Mouse (Mus musculus) forebrain, embryonic 16.5 days (tissue): ENCODE results near the gene Scarb1. TPM values are rescaled to one million over a fixed set of nuclear protein-coding genes. Genes with fewer than 3 reads are reported as not detected.

ENCODE experiments used
- ATAC-seq: fragments of 200-750 bp; cut with Nextera tagmentation; 2 replicates; pipeline ENCODE4 v1.8.0; 2017; ENCODE audit warnings: mild to moderate bottlenecking, moderate library complexity
- H3K27ac ChIP-seq: fragments of 300-500 bp; sonication (generic); 2 replicates; pipeline ENCODE4 v1.5.1; 2014; ENCODE audit warnings: low read length, control low read depth
- H3K27me3 ChIP-seq: fragments of 300-500 bp; sonication (generic); replicated peaks from 2 replicates; pipeline ENCODE4 v1.6.1; 2014; ENCODE audit warnings: low read length; ENCODE audit not compliant: control insufficient read depth, insufficient read depth
- H3K36me3 ChIP-seq: fragments of 300-500 bp; sonication (generic); 2 replicates; pipeline ENCODE4 v1.6.1; 2014; ENCODE audit not compliant: control insufficient read depth, insufficient read depth
- H3K4me1 ChIP-seq: fragments of 300-500 bp; sonication (generic); replicated peaks from 2 replicates; pipeline ENCODE4 v1.6.1; 2014; ENCODE audit warnings: low read length; ENCODE audit not compliant: control insufficient read depth, insufficient read depth
- H3K4me2 ChIP-seq: fragments of 300-500 bp; sonication (generic); 2 replicates; pipeline ENCODE4 v1.6.1; 2014; ENCODE audit warnings: mild to moderate bottlenecking, low read length, control low read depth
- H3K4me3 ChIP-seq: fragments of 300-500 bp; sonication (generic); replicated peaks from 2 replicates; pipeline ENCODE4 v1.5.1; 2014; ENCODE audit warnings: mild to moderate bottlenecking, low read length, control low read depth
- H3K9ac ChIP-seq: fragments of 300-500 bp; sonication (generic); replicated peaks from 2 replicates; pipeline ENCODE4 v1.6.1; 2014; ENCODE audit warnings: low read depth, low read length, control low read depth
- H3K9me3 ChIP-seq: fragments of 300-500 bp; sonication (generic); 2 replicates; pipeline ENCODE4 v1.6.1; 2016; ENCODE audit warnings: low read length; ENCODE audit not compliant: control insufficient read depth
- WGBS: fragments of 180-500 bp; shearing (Covaris S2); extraction: QIAGEN DNeasy Blood & Tissue Kit; methylation state at CpG from one replicate; pipeline ENCODE4 v1.1.7; 2014; 5-methylcytosine and 5-hydroxymethylcytosine counted together
- polyA plus RNA-seq: library from polyadenylated mRNA; unstranded; fragments of >200 nt; fragmentation: Nextera tagmentation; extraction: Ambion mirVana; gene quantifications from 2 replicates; pipeline ENCODE4 v1.2.1, GENCODE M21; 2015

The Scarb1 gene
- polyA plus RNA-seq, 1 experiment from 2014 or later, result 38.3 TPM

- Histone ChIP-seq H3K4me3 (no peak overlapping the region), H3K4me1 (peaks cover 21% of the 10 kb centered on the region), H3K27me3 (no peaks in the 10 kb centered on the region), H3K36me3 (peaks cover 8% of the 10 kb centered on the region; the same call in 1 of the 2 replicates), H3K4me2 (no peak overlapping the region), H3K27ac (no peak overlapping the region), H3K9me3 (no peaks in the 10 kb centered on the region), H3K9ac (no peak overlapping the region)
- ATAC-seq, result no peak
- WGBS, result 70% methylated on average over 3 of the region's 3 CpGs
Observed at GRCm38 (mm10) chr5:125383637-125384420, 42.9 kb upstream of the Scarb1 start.

DNA sequence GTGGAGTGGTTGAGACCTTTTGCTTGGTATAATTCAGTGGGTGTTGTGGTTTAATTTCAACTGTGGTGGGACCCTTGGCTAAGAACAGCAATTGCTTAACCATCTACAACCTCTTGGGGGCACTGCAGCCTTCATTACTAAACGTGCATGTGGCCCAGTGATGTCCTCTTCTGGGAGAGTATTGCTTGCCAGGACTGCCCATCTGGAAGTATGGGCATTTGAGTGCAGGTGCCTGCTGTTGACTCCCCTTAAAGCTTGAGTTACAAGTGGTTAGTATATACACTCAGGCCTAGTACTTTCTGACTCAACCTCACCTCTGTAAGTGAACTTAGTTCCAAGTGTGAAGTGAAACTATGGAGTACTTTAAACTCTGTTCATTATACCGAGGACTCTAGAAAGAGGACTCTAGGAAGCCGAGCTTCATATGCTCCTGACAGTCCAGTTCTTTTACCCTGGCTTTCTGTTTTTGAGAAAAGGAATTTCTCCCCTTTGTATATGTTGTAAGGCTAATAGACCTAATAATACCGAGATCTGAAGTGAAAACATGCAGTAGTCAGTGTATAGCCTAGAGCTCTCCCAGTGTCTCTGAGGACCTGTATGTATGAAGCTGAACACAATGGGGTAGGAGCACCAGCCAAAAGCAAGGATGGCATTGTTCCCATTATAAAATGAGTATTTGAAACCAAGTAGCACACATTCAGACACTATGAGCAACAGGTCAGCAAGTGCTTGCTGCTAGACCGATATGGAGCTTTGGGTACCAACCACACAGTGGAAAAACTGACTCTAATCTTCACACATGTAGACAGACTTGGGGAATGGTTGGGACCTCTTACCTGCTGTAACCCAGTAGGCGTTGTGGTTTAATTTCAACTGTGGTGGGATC lies 42.0 kb upstream of the Scarb1 start:
- 41% methylated on average over 6 of the region's 6 CpGs for WGBS
- peaks cover 15% of the 10 kb centered on the region for H3K4me1 ChIP-seq
- H3K27ac ChIP-seq, result no peak overlapping the region
- no peak overlapping the region for H3K9ac ChIP-seq
- no peaks in the 10 kb centered on the region for H3K27me3 ChIP-seq
- H3K4me2 ChIP-seq, result no peak overlapping the region
- H3K4me3 ChIP-seq, result no peak overlapping the region
- peak; percentile 71 for ATAC-seq
- H3K9me3 ChIP-seq, result no peaks in the 10 kb centered on the region
- H3K36me3 ChIP-seq, result peaks cover 8% of the 10 kb centered on the region; the same call in 1 of the 2 replicates

GRCm38 (mm10) chr5:125381954-125382672 lies 41.2 kb upstream of the Scarb1 start:
- H3K27me3 ChIP-seq, result no peaks in the 10 kb centered on the region
- H3K36me3 ChIP-seq, result peaks cover 8% of the 10 kb centered on the region; the same call in 1 of the 2 replicates
- H3K27ac ChIP-seq, result no peak overlapping the region
- no peak overlapping the region for H3K4me2 ChIP-seq
- ATAC-seq, result 0 out of 2 replicates have a peak, but pooled peaks have one; percentile 12
- no peaks in the 10 kb centered on the region for H3K9me3 ChIP-seq
- no peak overlapping the region for H3K9ac ChIP-seq
- 78% methylated on average over 5 of the region's 5 CpGs for WGBS
- peaks cover 15% of the 10 kb centered on the region for H3K4me1 ChIP-seq
- H3K4me3 ChIP-seq, result no peak overlapping the region

GRCm38 (mm10) chr5:125378919-125379318 lies 38.0 kb upstream of the Scarb1 start:
- Histone ChIP-seq H3K4me1 (no peaks in the 10 kb centered on the region; the same call in 1 of the 2 replicates), H3K9me3 (no peaks in the 10 kb centered on the region), H3K9ac (no peak overlapping the region), H3K4me2 (no peak overlapping the region), H3K27me3 (no peaks in the 10 kb centered on the region), H3K36me3 (no peaks in the 10 kb centered on the region), H3K4me3 (no peak overlapping the region), H3K27ac (no peak overlapping the region)
- no peak for ATAC-seq
- 86% methylated on average over 5 of the region's 5 CpGs for WGBS

GRCm38 (mm10) chr5:125377214-125377613 lies 36.3 kb upstream of the Scarb1 start:
- Histone ChIP-seq H3K9me3 (no peaks in the 10 kb centered on the region), H3K36me3 (no peaks in the 10 kb centered on the region), H3K4me3 (no peak overlapping the region), H3K9ac (no peak overlapping the region), H3K27ac (no peak overlapping the region), H3K4me1 (no peaks in the 10 kb centered on the region), H3K27me3 (no peaks in the 10 kb centered on the region), H3K4me2 (no peak overlapping the region)
- ATAC-seq, result no peak
- WGBS, result 73% methylated on average over 7 of the region's 7 CpGs

DNA sequence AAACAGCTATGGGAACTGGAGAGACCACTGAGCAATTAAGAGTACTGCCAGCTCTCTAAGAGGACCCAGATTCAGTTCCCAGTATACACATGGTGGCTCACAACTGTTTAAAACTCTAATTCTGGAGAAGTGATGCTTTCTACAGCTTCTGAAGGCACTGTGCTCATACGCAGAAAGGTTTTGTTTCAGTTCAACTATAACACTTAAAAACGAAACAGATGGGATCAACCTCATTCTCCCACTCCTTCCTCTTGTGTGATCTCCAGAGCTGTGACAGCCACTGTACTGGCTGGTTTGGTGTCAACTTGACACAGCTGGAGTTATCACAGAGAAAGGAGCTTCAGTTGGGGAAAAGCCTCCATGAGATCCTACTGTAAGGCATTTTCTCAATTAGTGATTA lies 35.0 kb upstream of the Scarb1 start:
- no peak overlapping the region for H3K4me3 ChIP-seq
- H3K9ac ChIP-seq, result no peak overlapping the region
- no peak overlapping the region for H3K4me2 ChIP-seq
- no peak for ATAC-seq
- no peaks in the 10 kb centered on the region for H3K36me3 ChIP-seq
- H3K27me3 ChIP-seq, result no peaks in the 10 kb centered on the region
- H3K9me3 ChIP-seq, result no peaks in the 10 kb centered on the region
- H3K27ac ChIP-seq, result no peak overlapping the region
- H3K4me1 ChIP-seq, result no peaks in the 10 kb centered on the region
- WGBS, result 87% methylated on average over 2 of the region's 2 CpGs

DNA sequence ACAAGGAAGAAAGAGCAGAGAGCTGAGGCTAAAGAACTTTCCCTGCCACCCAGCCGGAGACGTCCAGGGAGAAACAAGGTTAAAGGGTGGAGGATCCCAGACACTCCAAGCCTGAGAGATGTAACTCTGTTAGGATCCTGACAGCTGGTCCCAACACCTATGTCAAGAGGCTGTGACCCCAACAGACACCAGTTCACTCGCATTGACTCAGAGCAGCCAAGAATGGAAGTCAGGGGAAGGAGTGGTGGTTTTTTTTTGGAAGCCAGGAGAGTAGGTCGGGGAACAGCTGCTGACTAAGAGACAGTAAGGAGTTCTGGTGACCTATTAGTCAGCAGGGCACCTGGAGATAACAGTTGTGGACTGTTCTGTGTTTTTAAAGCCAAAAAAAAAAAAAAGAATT lies 31.1 kb upstream of the Scarb1 start:
- no peaks in the 10 kb centered on the region for H3K4me1 ChIP-seq
- WGBS, result 91% methylated on average over 4 of the region's 4 CpGs
- H3K9ac ChIP-seq, result no peak overlapping the region
- no peaks in the 10 kb centered on the region for H3K9me3 ChIP-seq
- H3K4me2 ChIP-seq, result no peak overlapping the region
- H3K36me3 ChIP-seq, result no peaks in the 10 kb centered on the region
- H3K27me3 ChIP-seq, result no peaks in the 10 kb centered on the region
- ATAC-seq, result no peak
- H3K27ac ChIP-seq, result no peak overlapping the region
- no peak overlapping the region for H3K4me3 ChIP-seq

DNA sequence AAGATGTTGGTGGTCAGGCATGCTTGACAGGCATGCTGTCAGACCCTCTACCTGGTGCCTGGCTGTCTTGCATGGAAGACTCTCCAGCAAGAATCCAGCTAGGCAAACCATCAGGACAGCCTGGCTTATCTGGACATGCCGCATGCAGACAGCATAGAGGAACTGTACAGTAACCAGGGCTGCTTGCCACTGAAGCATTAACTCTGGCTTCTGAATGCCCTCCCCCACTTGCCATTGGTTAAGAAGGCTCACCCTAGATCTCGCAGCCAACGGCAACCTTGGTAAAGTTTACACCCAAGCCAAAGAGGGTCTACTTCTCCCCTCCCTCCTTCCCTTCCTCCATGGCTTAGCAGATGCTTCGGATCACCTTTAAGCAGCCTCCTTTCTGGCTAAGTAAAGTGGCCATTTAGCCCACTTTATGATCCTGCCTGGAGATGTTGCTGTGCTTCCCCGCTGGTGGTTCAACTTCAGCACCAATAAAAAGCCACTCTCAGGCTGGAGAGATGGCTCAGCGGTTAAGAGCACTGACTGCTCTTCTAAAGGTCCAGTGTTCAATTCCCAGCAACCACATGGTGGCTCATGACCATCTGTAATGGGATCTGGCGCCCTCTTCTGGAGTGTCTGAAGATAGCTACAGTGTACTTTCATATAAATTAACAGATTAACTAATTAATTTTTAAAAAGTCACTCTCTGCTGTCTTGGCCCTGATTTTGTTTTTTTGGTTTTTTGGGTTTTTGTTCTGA lies 30.2 kb upstream of the Scarb1 start:
- H3K4me2 ChIP-seq, result no peak overlapping the region
- H3K4me3 ChIP-seq, result no peak overlapping the region
- 76% methylated on average over 7 of the region's 7 CpGs for WGBS
- no peak for ATAC-seq
- H3K4me1 ChIP-seq, result no peaks in the 10 kb centered on the region
- H3K9me3 ChIP-seq, result no peaks in the 10 kb centered on the region
- no peaks in the 10 kb centered on the region for H3K27me3 ChIP-seq
- H3K36me3 ChIP-seq, result no peaks in the 10 kb centered on the region
- H3K9ac ChIP-seq, result no peak overlapping the region
- no peak overlapping the region for H3K27ac ChIP-seq
